Mouse (Mus musculus) brain, embryonic 14.5 days (tissue): ENCODE measurements around the gene Sipa1l1.

Source experiments
- CTCF ChIP-seq: fragments of 200-500 bp; IDR thresholded peaks from 2 replicates; pipeline ENCODE4 v1.5.1; 2012; ENCODE audit warnings: inconsistent platforms, mild to moderate bottlenecking, moderate library complexity, borderline replicate concordance; ENCODE audit not compliant: insufficient read depth, insufficient read length; ENCODE audit errors: extremely low read depth
- POLR2A ChIP-seq: fragments of 200-500 bp; IDR thresholded peaks from 2 replicates; pipeline ENCODE4 v1.6.1; 2012; ENCODE audit warnings: mild to moderate bottlenecking, inconsistent platforms, borderline replicate concordance; ENCODE audit not compliant: poor library complexity, insufficient read depth, insufficient read length, severe bottlenecking; ENCODE audit errors: extremely low read depth

DNA sequence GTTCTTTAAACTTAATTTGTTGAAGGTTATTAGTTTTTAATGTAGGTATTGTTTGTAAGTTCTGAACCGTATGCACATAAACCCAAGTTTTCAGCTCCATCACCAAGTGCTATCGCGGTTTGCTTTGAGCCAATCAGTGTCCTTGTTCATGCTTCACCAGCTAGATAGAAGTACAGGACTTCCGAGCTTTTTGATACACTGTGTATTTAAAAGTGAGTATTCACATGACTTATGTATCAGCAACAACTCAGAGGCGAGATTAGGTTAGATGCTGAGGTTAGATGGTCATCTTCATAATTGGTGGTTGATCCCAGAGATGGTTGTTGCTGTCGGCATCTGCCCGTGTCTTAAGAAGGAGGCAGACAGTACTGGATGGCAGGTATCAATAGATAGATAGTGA lies 55.7 kb downstream of the Sipa1l1 start:
- TF ChIP-seq CTCF (no peak), POLR2A (no peak)
